Mouse (Mus musculus) C2C12 (cell line): ENCODE measurements around the gene Med18.

Source experiments
- CTCF ChIP-seq: IDR thresholded peaks from one replicate; pipeline ENCODE4 v1.5.1; 2011; ENCODE audit not compliant: control insufficient read depth, insufficient read depth, insufficient read length
- MAX ChIP-seq: IDR thresholded peaks from one replicate; pipeline ENCODE4 v1.6.1; 2011; ENCODE audit warnings: mild to moderate bottlenecking, control low read depth

DNA sequence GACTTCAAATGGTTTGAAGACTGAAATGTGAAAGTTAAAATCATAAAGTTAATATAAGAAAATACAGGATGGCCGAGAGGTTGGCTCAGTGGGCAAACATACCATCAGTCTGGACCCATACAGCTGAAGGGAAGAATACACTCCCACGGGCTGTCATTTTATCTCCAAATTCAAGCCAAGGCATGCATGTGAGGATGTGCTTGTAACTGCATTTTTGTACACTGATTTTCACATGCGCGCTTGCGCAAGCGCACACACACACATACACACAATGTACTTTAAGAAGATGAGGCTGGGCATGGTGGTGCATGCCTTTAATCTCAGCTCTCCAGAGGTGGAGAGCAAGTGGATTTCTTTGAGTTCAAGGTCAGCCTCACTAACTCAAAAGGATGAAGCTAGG, 8.2 kb downstream of the Med18 start:
- TF ChIP-seq CTCF (no peak), MAX (no peak)
